Mouse (Mus musculus): ENCODE measurements around the gene Pde1c.

DNA sequence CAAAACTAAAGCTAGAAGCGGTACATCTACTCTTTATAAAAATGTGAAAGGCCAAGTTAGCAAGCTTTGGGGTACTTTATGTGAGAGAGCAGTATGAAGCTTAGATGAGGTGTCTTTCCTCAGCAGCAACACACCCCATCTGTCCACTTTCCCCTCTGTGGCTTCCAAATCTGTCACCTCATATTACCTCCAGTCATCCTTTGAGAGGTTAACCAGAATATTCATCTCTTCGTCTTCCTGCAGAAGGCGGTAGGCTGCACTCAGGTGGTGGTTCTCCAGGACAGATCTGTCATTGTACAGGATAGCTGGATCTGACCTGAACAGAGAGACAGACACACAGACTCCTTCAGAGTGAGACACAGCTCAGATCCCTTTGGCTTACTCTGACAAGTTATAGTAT is 412.1 kb downstream of the Pde1c start:
- no peak for TF ChIP-seq ZC3H11A (IDR thresholded peaks at IDR 0.05; ENCODE audit: borderline replicate concordance, low read depth, low read length)
- TF ChIP-seq CHD2 (IDR thresholded peaks at IDR 0.05; ENCODE audit: low read depth, low read length): no peak
- TF ChIP-seq ZNF384 (IDR thresholded peaks at IDR 0.05; ENCODE audit: low read depth, low read length): no peak
- TF ChIP-seq HCFC1 (IDR thresholded peaks at IDR 0.05; ENCODE audit: borderline replicate concordance, insufficient read depth, low read length): no peak

All from ES-E14 (cell line).